Mouse (Mus musculus): ENCODE measurements around the gene E430018J23Rik. TPM values are rescaled to one million over a fixed set of nuclear protein-coding genes. Genes with fewer than 3 reads are reported as not detected.
"Not testable (repeated sequence)": the region's sequence is repeated elsewhere in the genome, so short reads cannot be mapped to it uniquely, and the experiment has no call there.

E430018J23Rik gene
- polyA plus RNA-seq, 1 experiment from 2014 or later: 5.5 TPM

GRCm38 (mm10) chr7:127345512-127346325 is 47.7 kb downstream of the E430018J23Rik start, which contains the start of gene Zfp768:
Zfp768 (minus strand) TSS chr7:127345589.
- peaks cover 41% of the 10 kb centered on the region for H3K4me1 ChIP-seq

GRCm38 (mm10) chr7:127345092-127345491 is 48.3 kb downstream of the E430018J23Rik start:
- peak overlapping the region; percentile 94 for H3K4me3 ChIP-seq
- DNase-seq (ENCODE audit: low spot score): no peak
- peaks cover 37% of the 10 kb centered on the region for H3K4me1 ChIP-seq
- peak overlapping the region; percentile 98 for H3K27ac ChIP-seq (replicated peaks)
- peaks cover 38% of the 10 kb centered on the region for H3K36me3 ChIP-seq (replicated peaks)
- under 1% methylated on average over 42 of the region's 42 CpGs for WGBS
- H3K9me3 ChIP-seq: no peaks in the 10 kb centered on the region
- H3K27me3 ChIP-seq (replicated peaks; ENCODE audit: low read depth, poor library complexity, severe bottlenecking): no peaks in the 10 kb centered on the region

More at GRCm38 (mm10) chr7:127345512-127346325, 47.7 kb downstream of the E430018J23Rik start, which contains the start of gene Zfp768:
- peak; percentile 97 for DNase-seq (ENCODE audit: low spot score)
- Histone ChIP-seq H3K27ac (replicated peaks) (peak within 1 kb of the TSS; percentile 98), H3K9me3 (no peaks in the 10 kb centered on the region), H3K27me3 (replicated peaks; ENCODE audit: low read depth, poor library complexity, severe bottlenecking) (no peaks in the 10 kb centered on the region), H3K4me3 (peak within 1 kb of the TSS; percentile 94), H3K36me3 (replicated peaks) (peaks cover 37% of the 10 kb centered on the region)
- WGBS: under 1% methylated on average over 76 of the region's 76 CpGs

GRCm38 (mm10) chr7:127344371-127344770 is 49.1 kb downstream of the E430018J23Rik start:
- Histone ChIP-seq H3K27ac (replicated peaks) (peak overlapping the region; percentile 98), H3K4me3 (peak overlapping the region; percentile 94), H3K9me3 (no peaks in the 10 kb centered on the region), H3K27me3 (replicated peaks; ENCODE audit: low read depth, poor library complexity, severe bottlenecking) (no peaks in the 10 kb centered on the region), H3K4me1 (peaks cover 36% of the 10 kb centered on the region), H3K36me3 (replicated peaks) (peaks cover 38% of the 10 kb centered on the region)
- 86% methylated on average over 8 of the region's 8 CpGs for WGBS
- no peak for DNase-seq (ENCODE audit: low spot score)

- H3K36me3 ChIP-seq (replicated peaks): peaks cover 38% of the 10 kb centered on the region
- no peaks in the 10 kb centered on the region for H3K9me3 ChIP-seq
- DNase-seq (ENCODE audit: low spot score): no peak
- H3K27ac ChIP-seq (replicated peaks): no peak overlapping the region
- H3K4me3 ChIP-seq: no peak overlapping the region; the same call in 1 of the 2 replicates
- H3K4me1 ChIP-seq: peaks cover 36% of the 10 kb centered on the region
- 95% methylated on average over 38 of the region's 38 CpGs for WGBS
- no peaks in the 10 kb centered on the region for H3K27me3 ChIP-seq (replicated peaks; ENCODE audit: low read depth, poor library complexity, severe bottlenecking)
Measured at GRCm38 (mm10) chr7:127343351-127344019, 49.9 kb downstream of the E430018J23Rik start.

- no peaks in the 10 kb centered on the region for H3K9me3 ChIP-seq
- no peak for DNase-seq (ENCODE audit: low spot score)
- H3K36me3 ChIP-seq (replicated peaks): peaks cover 38% of the 10 kb centered on the region
- no peak overlapping the region for H3K4me3 ChIP-seq
- 95% methylated on average over 7 of the region's 7 CpGs for WGBS
- no peak overlapping the region for H3K27ac ChIP-seq (replicated peaks)
- H3K27me3 ChIP-seq (replicated peaks; ENCODE audit: low read depth, poor library complexity, severe bottlenecking): no peaks in the 10 kb centered on the region
- H3K4me1 ChIP-seq: peaks cover 36% of the 10 kb centered on the region
Measured at GRCm38 (mm10) chr7:127342888-127343287, 50.5 kb downstream of the E430018J23Rik start.

GRCm38 (mm10) chr7:127342332-127342731 is 51.1 kb downstream of the E430018J23Rik start:
- no peaks in the 10 kb centered on the region for H3K27me3 ChIP-seq (replicated peaks; ENCODE audit: low read depth, poor library complexity, severe bottlenecking)
- H3K4me3 ChIP-seq: no peak overlapping the region
- 69% methylated on average over 4 of the region's 4 CpGs for WGBS
- H3K4me1 ChIP-seq: peaks cover 33% of the 10 kb centered on the region
- H3K36me3 ChIP-seq (replicated peaks): peaks cover 38% of the 10 kb centered on the region
- no peak overlapping the region for H3K27ac ChIP-seq (replicated peaks)
- no peaks in the 10 kb centered on the region for H3K9me3 ChIP-seq
- no peak for DNase-seq (ENCODE audit: low spot score)

- not testable (repeated sequence) for H3K27ac ChIP-seq (replicated peaks); H3K27me3 ChIP-seq (replicated peaks; ENCODE audit: low read depth, poor library complexity, severe bottlenecking); H3K4me3 ChIP-seq; DNase-seq (ENCODE audit: low spot score); H3K9me3 ChIP-seq
- H3K4me1 ChIP-seq: peaks cover 28% of the 10 kb centered on the region
- WGBS: 92% methylated on average over 6 of the region's 6 CpGs
- peaks cover 38% of the 10 kb centered on the region for H3K36me3 ChIP-seq (replicated peaks)
Measured at GRCm38 (mm10) chr7:127341861-127342260, 51.6 kb downstream of the E430018J23Rik start.

- no peak for DNase-seq (ENCODE audit: low spot score)
- Histone ChIP-seq H3K27me3 (replicated peaks; ENCODE audit: low read depth, poor library complexity, severe bottlenecking) (no peaks in the 10 kb centered on the region), H3K9me3 (no peaks in the 10 kb centered on the region), H3K27ac (replicated peaks) (no peak overlapping the region), H3K4me3 (no peak overlapping the region), H3K4me1 (peaks cover 23% of the 10 kb centered on the region), H3K36me3 (replicated peaks) (peaks cover 38% of the 10 kb centered on the region)
- WGBS: 96% methylated on average over 8 of the region's 8 CpGs
Measured at GRCm38 (mm10) chr7:127341356-127341755, 52.1 kb downstream of the E430018J23Rik start.

Other genes with a start within 250 kb of the E430018J23Rik start
- gene Cd2bp2, start 197.6 kb downstream of the E430018J23Rik start, polyA plus RNA-seq (2016; fragmentation: Nextera tagmentation; extraction: Ambion mirVana): 89.9 and 93.4 TPM in 2 replicates
- gene Tbc1d10b, start 185.2 kb downstream of the E430018J23Rik start, polyA plus RNA-seq (2016; fragmentation: Nextera tagmentation; extraction: Ambion mirVana): 31.3 and 34.4 TPM in 2 replicates
- 9.3 and 10.7 TPM in 2 replicates for gene Mylpf, start 184.7 kb downstream of the E430018J23Rik start, polyA plus RNA-seq (2016; fragmentation: Nextera tagmentation; extraction: Ambion mirVana)
- gene Zfp553, start 160.6 kb downstream of the E430018J23Rik start, polyA plus RNA-seq (2016; fragmentation: Nextera tagmentation; extraction: Ambion mirVana): 73.5 and 75.8 TPM in 2 replicates
- gene Sept1, start 160.5 kb downstream of the E430018J23Rik start, polyA plus RNA-seq (2016; fragmentation: Nextera tagmentation; extraction: Ambion mirVana): 27.3 and 30.0 TPM in 2 replicates
- 65.1 and 69.1 TPM in 2 replicates for gene Zfp771, start 149.4 kb downstream of the E430018J23Rik start, polyA plus RNA-seq (2016; fragmentation: Nextera tagmentation; extraction: Ambion mirVana)
- gene Dctpp1, start 132.9 kb downstream of the E430018J23Rik start, polyA plus RNA-seq (2016; fragmentation: Nextera tagmentation; extraction: Ambion mirVana): 363 and 380 TPM in 2 replicates
- gene Sephs2, start 119.6 kb downstream of the E430018J23Rik start, polyA plus RNA-seq (2016; fragmentation: Nextera tagmentation; extraction: Ambion mirVana): 82.5 and 86.4 TPM in 2 replicates
- gene Itgal, start 97.4 kb downstream of the E430018J23Rik start, polyA plus RNA-seq (2016; fragmentation: Nextera tagmentation; extraction: Ambion mirVana): 0.73 and 0.82 TPM in 2 replicates
- 19.7 and 20.9 TPM in 2 replicates for gene Zfp768, start 48.0 kb downstream of the E430018J23Rik start, polyA plus RNA-seq (2016; fragmentation: Nextera tagmentation; extraction: Ambion mirVana)
- 9.0 and 9.3 TPM in 2 replicates for gene Zfp747, start 17.6 kb downstream of the E430018J23Rik start, polyA plus RNA-seq (2016; fragmentation: Nextera tagmentation; extraction: Ambion mirVana)
- gene 9130019O22Rik, start 6.5 kb downstream of the E430018J23Rik start, polyA plus RNA-seq (2016; fragmentation: Nextera tagmentation; extraction: Ambion mirVana): 5.1 and 6.4 TPM in 2 replicates
- gene Zfp764, start 13.2 kb upstream of the E430018J23Rik start, polyA plus RNA-seq (2016; fragmentation: Nextera tagmentation; extraction: Ambion mirVana): 6.1 and 7.1 TPM in 2 replicates
- 29.0 and 32.5 TPM in 2 replicates for gene Zfp688, start 28.4 kb upstream of the E430018J23Rik start, polyA plus RNA-seq (2016; fragmentation: Nextera tagmentation; extraction: Ambion mirVana)
- 13.4 and 17.7 TPM in 2 replicates for gene Zfp689, start 55.5 kb upstream of the E430018J23Rik start, polyA plus RNA-seq (2016; fragmentation: Nextera tagmentation; extraction: Ambion mirVana)
- gene Prr14, start 66.0 kb upstream of the E430018J23Rik start, polyA plus RNA-seq (2016; fragmentation: Nextera tagmentation; extraction: Ambion mirVana): 46.3 and 47.9 TPM in 2 replicates
- gene Fbrs, start 85.6 kb upstream of the E430018J23Rik start, polyA plus RNA-seq (2016; fragmentation: Nextera tagmentation; extraction: Ambion mirVana): 8.6 and 9.0 TPM in 2 replicates
- gene Srcap, start 118.4 kb upstream of the E430018J23Rik start, polyA plus RNA-seq (2016; fragmentation: Nextera tagmentation; extraction: Ambion mirVana): 55.8 and 62.8 TPM in 2 replicates
- 16.6 and 17.8 TPM in 2 replicates for gene Gm42715, start 126.0 kb upstream of the E430018J23Rik start, polyA plus RNA-seq (2016; fragmentation: Nextera tagmentation; extraction: Ambion mirVana)
- gene Tmem265, start 167.8 kb upstream of the E430018J23Rik start, polyA plus RNA-seq (2016; fragmentation: Nextera tagmentation; extraction: Ambion mirVana): 5.1 and 7.3 TPM in 2 replicates
- gene Phkg2, start 179.7 kb upstream of the E430018J23Rik start, polyA plus RNA-seq (2016; fragmentation: Nextera tagmentation; extraction: Ambion mirVana): 40.7 and 43.4 TPM in 2 replicates
- 11.8 and 15.3 TPM in 2 replicates for gene Ccdc189, start 195.0 kb upstream of the E430018J23Rik start, polyA plus RNA-seq (2016; fragmentation: Nextera tagmentation; extraction: Ambion mirVana)
- gene Rnf40, start 195.1 kb upstream of the E430018J23Rik start, polyA plus RNA-seq (2016; fragmentation: Nextera tagmentation; extraction: Ambion mirVana): 61.2 and 64.2 TPM in 2 replicates
- 31.6 and 33.6 TPM in 2 replicates for gene Zfp629, start 222.2 kb upstream of the E430018J23Rik start, polyA plus RNA-seq (2016; fragmentation: Nextera tagmentation; extraction: Ambion mirVana)

Data from embryonic facial prominence, embryonic 10.5 days (tissue).